Mouse (Mus musculus): ENCODE data around the gene Fbxw9.

GRCm38 (mm10) chr8:85096196-85096595 lies 36.3 kb downstream of the Fbxw9 start:
- no peak for TF ChIP-seq CTCF (IDR thresholded peaks at IDR 0.05; ENCODE audit: borderline replicate concordance, insufficient read depth, low read length)
- TF ChIP-seq POLR2A (IDR thresholded peaks at IDR 0.05; ENCODE audit: low read depth, low read length), result no peak

Data from embryonic fibroblast, embryonic 13.5 days (primary cell).